Mouse (Mus musculus) intestine, embryonic 14.5 days (tissue): ENCODE data around the gene Pitpnc1. TPM values are rescaled to one million over a fixed set of nuclear protein-coding genes. Genes with fewer than 3 reads are reported as not detected.
"Not testable (repeated sequence)": the region's sequence is repeated elsewhere in the genome, so short reads cannot be mapped to it uniquely, and the experiment has no call there.

ENCODE experiments used
- ATAC-seq: fragments of 200-750 bp; cut with Nextera tagmentation; replicated peaks from 2 replicates; pipeline ENCODE4 v1.8.0; 2017; ENCODE audit warnings: low read depth, moderate number of reproducible peaks, moderate TSS enrichment, moderate library complexity; ENCODE audit not compliant: low FRiP score, low TSS enrichment
- DNase-seq: peaks from one replicate; pipeline ENCODE4 v3.0.0-alpha.2; 2018; ENCODE audit warnings: low spot score
- H3K27ac ChIP-seq: fragments of 300-500 bp; sonication (generic); 2 replicates; pipeline ENCODE4 v1.5.1; 2014; ENCODE audit warnings: low read depth, mild to moderate bottlenecking, control low read depth
- H3K27me3 ChIP-seq: fragments of 300-500 bp; sonication (generic); replicated peaks from 2 replicates; pipeline ENCODE4 v1.6.1; 2014; ENCODE audit warnings: low read length, control low read depth; ENCODE audit not compliant: control insufficient read depth, insufficient read depth
- H3K36me3 ChIP-seq: fragments of 300-500 bp; sonication (generic); 2 replicates; pipeline ENCODE4 v1.6.1; 2014; ENCODE audit warnings: low read length, control low read depth; ENCODE audit not compliant: control insufficient read depth, insufficient read depth
- H3K4me1 ChIP-seq: fragments of 300-500 bp; sonication (generic); replicated peaks from 2 replicates; pipeline ENCODE4 v1.6.1; 2014; ENCODE audit warnings: low read length, control low read depth, mixed read lengths; ENCODE audit not compliant: control insufficient read depth, insufficient read depth
- H3K4me2 ChIP-seq: fragments of 300-500 bp; sonication (generic); 2 replicates; pipeline ENCODE4 v1.6.1; 2014; ENCODE audit warnings: low read length
- H3K4me3 ChIP-seq: fragments of 300-500 bp; sonication (generic); 2 replicates; pipeline ENCODE4 v1.5.1; 2014; ENCODE audit warnings: low read depth, low read length, control low read depth, mixed read lengths
- H3K9ac ChIP-seq: fragments of 300-500 bp; sonication (generic); 2 replicates; pipeline ENCODE4 v1.6.1; 2014; ENCODE audit warnings: mild to moderate bottlenecking, low read length
- H3K9me3 ChIP-seq: fragments of 300-500 bp; sonication (generic); 2 replicates; pipeline ENCODE4 v1.6.1; 2016; ENCODE audit warnings: low read length, control low read depth; ENCODE audit not compliant: control insufficient read depth
- WGBS: fragments of 180-500 bp; shearing (Covaris S2); extraction: QIAGEN DNeasy Blood & Tissue Kit; methylation state at CpG from one replicate; pipeline ENCODE4 v1.1.7; 2014; 5-methylcytosine and 5-hydroxymethylcytosine counted together
- polyA plus RNA-seq: library from polyadenylated mRNA; unstranded; fragments of >200 nt; fragmentation: Nextera tagmentation; extraction: Ambion mirVana; gene quantifications from 2 replicates; pipeline ENCODE4 v1.2.1, GENCODE M21; 2014

Pitpnc1 gene
- polyA plus RNA-seq, 1 experiment from 2014 or later = 18.2 TPM

- no peak overlapping the region for H3K27ac ChIP-seq
- no peaks in the 10 kb centered on the region for H3K9me3 ChIP-seq
- DNase-seq (no peak), ATAC-seq (no peak)
- no peak overlapping the region for H3K9ac ChIP-seq
- H3K4me3 ChIP-seq = no peak overlapping the region
- H3K4me1 ChIP-seq = peaks cover 7% of the 10 kb centered on the region; the same call in 1 of the 2 replicates
- H3K36me3 ChIP-seq = 0 out of 2 replicates have a peak, but pooled peaks cover 5% of the 10 kb centered on the region
- H3K27me3 ChIP-seq = 0 out of 2 replicates have a peak, but pooled peaks cover 2% of the 10 kb centered on the region
- H3K4me2 ChIP-seq = no peak overlapping the region
- 78% methylated on average over 1 of the region's 1 CpGs for WGBS
Observed at GRCm38 (mm10) chr11:107506260-107506659, 35.8 kb upstream of the Pitpnc1 start.

- H3K36me3 ChIP-seq = peaks cover 18% of the 10 kb centered on the region
- not testable (repeated sequence) for H3K9ac ChIP-seq, H3K4me2 ChIP-seq, H3K27me3 ChIP-seq, H3K27ac ChIP-seq, H3K4me1 ChIP-seq, ATAC-seq, H3K4me3 ChIP-seq, H3K9me3 ChIP-seq, DNase-seq
- 80% methylated on average over 3 of the region's 4 CpGs for WGBS
Observed at GRCm38 (mm10) chr11:107504364-107504763, 33.9 kb upstream of the Pitpnc1 start.

GRCm38 (mm10) chr11:107502801-107503200 lies 32.3 kb upstream of the Pitpnc1 start:
- DNase-seq (no peak), ATAC-seq (no peak)
- no peak overlapping the region for H3K9ac ChIP-seq
- H3K4me1 ChIP-seq = no peaks in the 10 kb centered on the region
- no peak overlapping the region for H3K4me2 ChIP-seq
- H3K4me3 ChIP-seq = no peak overlapping the region
- H3K27ac ChIP-seq = no peak overlapping the region
- 86% methylated on average over 8 of the region's 8 CpGs for WGBS
- H3K9me3 ChIP-seq = no peaks in the 10 kb centered on the region
- H3K36me3 ChIP-seq = peaks cover 30% of the 10 kb centered on the region
- H3K27me3 ChIP-seq = no peaks in the 10 kb centered on the region

- Histone ChIP-seq H3K9ac (no peak overlapping the region), H3K4me3 (no peak overlapping the region), H3K27ac (no peak overlapping the region), H3K27me3 (no peaks in the 10 kb centered on the region), H3K36me3 (peaks cover 50% of the 10 kb centered on the region), H3K4me2 (no peak overlapping the region), H3K9me3 (no peaks in the 10 kb centered on the region), H3K4me1 (peaks cover 10% of the 10 kb centered on the region)
- no peak for DNase-seq
- 91% methylated on average over 3 of the region's 3 CpGs for WGBS
- ATAC-seq = no peak
Observed at GRCm38 (mm10) chr11:107484341-107484740, 13.8 kb upstream of the Pitpnc1 start.

GRCm38 (mm10) chr11:107479862-107480203 lies 9.3 kb upstream of the Pitpnc1 start:
- Histone ChIP-seq H3K4me1 (peaks cover 10% of the 10 kb centered on the region), H3K9ac (peak overlapping the region; percentile 92), H3K36me3 (peaks cover 7% of the 10 kb centered on the region; the same call in 1 of the 2 replicates), H3K9me3 (no peaks in the 10 kb centered on the region), H3K4me3 (peak overlapping the region; percentile 84), H3K4me2 (peak overlapping the region; percentile 63), H3K27ac (peak overlapping the region; percentile 75), H3K27me3 (no peaks in the 10 kb centered on the region)
- ATAC-seq (no peak), DNase-seq (peak; percentile 55)
- WGBS = 0% methylated on average over 10 of the region's 10 CpGs

GRCm38 (mm10) chr11:107479053-107479861 lies 8.8 kb upstream of the Pitpnc1 start, which contains the start of gene Psmd12:
TSS of gene Psmd12 (plus strand) at chr11:107479484.
- Histone ChIP-seq H3K27me3 (no peaks in the 10 kb centered on the region), H3K9me3 (no peaks in the 10 kb centered on the region), H3K4me2 (peak within 1 kb of the TSS; percentile 63), H3K36me3 (0 out of 2 replicates have a peak, but pooled peaks cover 2% of the 10 kb centered on the region), H3K4me3 (peak within 1 kb of the TSS; percentile 84), H3K27ac (peak within 1 kb of the TSS; percentile 75), H3K4me1 (peaks cover 10% of the 10 kb centered on the region), H3K9ac (peak within 1 kb of the TSS; percentile 92)
- DNase-seq = peak; percentile 99
- peak; percentile 99 for ATAC-seq
- under 1% methylated on average over 51 of the region's 51 CpGs for WGBS

GRCm38 (mm10) chr11:107473137-107473820 lies 2.8 kb upstream of the Pitpnc1 start:
- no peaks in the 10 kb centered on the region for H3K9me3 ChIP-seq
- no peaks in the 10 kb centered on the region for H3K27me3 ChIP-seq
- WGBS = 23% methylated on average over 8 of the region's 8 CpGs
- DNase-seq (peak; percentile 66), ATAC-seq (no peak)
- no peak overlapping the region for H3K9ac ChIP-seq
- H3K36me3 ChIP-seq = no peaks in the 10 kb centered on the region
- no peak overlapping the region for H3K4me3 ChIP-seq
- H3K4me1 ChIP-seq = peaks cover 11% of the 10 kb centered on the region; the same call in 1 of the 2 replicates
- H3K27ac ChIP-seq = 0 out of 2 replicates have a peak overlapping the region, but pooled peaks have one; percentile 35
- no peak overlapping the region for H3K4me2 ChIP-seq

- no peak overlapping the region for H3K4me3 ChIP-seq
- ATAC-seq (no peak), DNase-seq (no peak)
- H3K4me1 ChIP-seq = peaks cover 16% of the 10 kb centered on the region
- H3K27me3 ChIP-seq = no peaks in the 10 kb centered on the region
- no peaks in the 10 kb centered on the region for H3K9me3 ChIP-seq
- WGBS = 86% methylated on average over 3 of the region's 3 CpGs
- no peak overlapping the region for H3K9ac ChIP-seq
- H3K27ac ChIP-seq = no peak overlapping the region
- H3K4me2 ChIP-seq = no peak overlapping the region
- no peaks in the 10 kb centered on the region for H3K36me3 ChIP-seq
Observed at GRCm38 (mm10) chr11:107472304-107472703, 1.8 kb upstream of the Pitpnc1 start.
